Mouse (Mus musculus) forebrain, embryonic 13.5 days (tissue): ENCODE measurements at regions not wholly inside any gene's neighbourhood (a gene's known extent, or its start where the extent isn't known, plus 50 kb on each side); places are given as distances from the start of the nearest gene placed in this dataset.

Source experiments
- ATAC-seq: fragments of 200-750 bp; cut with Nextera tagmentation; 2 replicates; pipeline ENCODE4 v1.8.0; 2017
- H3K27ac ChIP-seq: fragments of 300-500 bp; sonication (generic); 2 replicates; pipeline ENCODE4 v1.5.1; 2015; ENCODE audit warnings: inconsistent platforms, mild to moderate bottlenecking, moderate library complexity
- H3K27me3 ChIP-seq: fragments of 300-500 bp; sonication (generic); 2 replicates; pipeline ENCODE4 v1.6.1; 2015; ENCODE audit warnings: mild to moderate bottlenecking, inconsistent platforms
- H3K36me3 ChIP-seq: fragments of 300-500 bp; sonication (generic); 2 replicates; pipeline ENCODE4 v1.6.1; 2015; ENCODE audit warnings: mild to moderate bottlenecking, inconsistent platforms; ENCODE audit not compliant: poor library complexity, severe bottlenecking
- H3K4me1 ChIP-seq: fragments of 300-500 bp; sonication (generic); 2 replicates; pipeline ENCODE4 v1.6.1; 2015; ENCODE audit warnings: inconsistent platforms
- H3K4me2 ChIP-seq: fragments of 300-500 bp; sonication (generic); 2 replicates; pipeline ENCODE4 v1.6.1; 2015; ENCODE audit warnings: inconsistent platforms, mild to moderate bottlenecking, moderate library complexity
- H3K4me3 ChIP-seq: fragments of 300-500 bp; sonication (generic); 2 replicates; pipeline ENCODE4 v1.5.1; 2015; ENCODE audit warnings: mild to moderate bottlenecking, inconsistent platforms
- H3K9ac ChIP-seq: fragments of 300-500 bp; sonication (generic); 2 replicates; pipeline ENCODE4 v1.6.1; 2015; ENCODE audit warnings: mild to moderate bottlenecking, inconsistent platforms
- H3K9me3 ChIP-seq: fragments of 300-500 bp; sonication (generic); replicated peaks from 2 replicates; pipeline ENCODE4 v1.6.1; 2016; ENCODE audit warnings: inconsistent platforms
- WGBS: fragments of 180-500 bp; shearing (Covaris S2); methylation state at CpG from one replicate; pipeline ENCODE4 v1.1.7; 2015; 5-methylcytosine and 5-hydroxymethylcytosine counted together

DNA sequence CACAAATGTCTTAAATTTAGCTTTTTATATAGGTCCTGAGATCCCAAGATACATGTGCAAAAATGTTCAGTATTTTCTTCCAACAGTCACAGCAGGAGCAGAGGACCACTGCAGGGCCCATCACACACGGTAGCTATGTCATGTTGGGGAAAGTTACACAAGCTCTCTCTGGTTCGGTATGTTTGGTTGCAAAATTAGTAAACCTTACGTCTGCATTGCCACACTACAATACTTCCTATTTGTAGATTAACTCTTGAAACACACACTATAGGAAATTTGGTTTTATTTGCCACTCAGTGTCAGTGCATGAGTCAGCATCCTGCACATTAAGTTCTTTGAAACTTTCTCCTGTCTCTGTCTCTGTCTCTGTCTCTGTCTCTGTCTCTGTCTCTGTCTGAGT lies 82.0 kb downstream of the Cth start:
- no peak overlapping the region for H3K9ac ChIP-seq

DNA sequence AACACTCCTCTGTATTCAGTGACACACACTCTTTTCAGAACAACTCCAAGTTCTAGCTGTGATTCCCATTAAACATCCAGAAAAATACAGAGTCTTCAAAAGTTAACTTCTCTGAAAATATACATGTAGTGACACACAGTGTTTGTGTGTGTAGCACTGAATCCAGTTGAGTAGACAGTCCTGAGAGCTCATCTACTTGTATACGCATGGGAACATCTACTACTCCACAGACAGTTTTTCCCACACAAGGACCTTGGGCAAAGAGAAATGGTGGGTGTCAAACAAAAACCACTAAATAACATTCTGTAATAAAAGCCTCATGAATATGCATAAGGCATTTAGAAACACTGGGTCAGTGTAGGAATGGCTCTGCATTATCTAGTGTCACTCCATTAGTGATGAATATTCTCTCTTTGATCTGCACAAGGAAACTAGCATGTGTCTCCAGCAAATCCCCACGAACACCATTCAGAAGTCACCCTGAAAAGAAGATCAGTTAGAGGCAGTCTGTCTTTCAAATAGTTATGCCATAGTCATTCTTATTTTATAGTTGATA lies 83.6 kb downstream of the Cth start:
- ATAC-seq: peak; percentile 58; the same call in 1 of the 2 replicates
- no peak overlapping the region for H3K4me3 ChIP-seq
- 21% methylated on average over 2 of the region's 2 CpGs for WGBS

More for the DNA sequence above, 82.0 kb downstream of the Cth start:
- ATAC-seq: no peak
- Histone ChIP-seq H3K27ac (no peak overlapping the region), H3K4me1 (peaks cover 7% of the 10 kb centered on the region), H3K4me2 (no peak overlapping the region), H3K4me3 (no peak overlapping the region), H3K36me3 (no peaks in the 10 kb centered on the region), H3K9me3 (no peaks in the 10 kb centered on the region), H3K27me3 (no peaks in the 10 kb centered on the region)
- WGBS: 88% methylated on average over 3 of the region's 3 CpGs

DNA sequence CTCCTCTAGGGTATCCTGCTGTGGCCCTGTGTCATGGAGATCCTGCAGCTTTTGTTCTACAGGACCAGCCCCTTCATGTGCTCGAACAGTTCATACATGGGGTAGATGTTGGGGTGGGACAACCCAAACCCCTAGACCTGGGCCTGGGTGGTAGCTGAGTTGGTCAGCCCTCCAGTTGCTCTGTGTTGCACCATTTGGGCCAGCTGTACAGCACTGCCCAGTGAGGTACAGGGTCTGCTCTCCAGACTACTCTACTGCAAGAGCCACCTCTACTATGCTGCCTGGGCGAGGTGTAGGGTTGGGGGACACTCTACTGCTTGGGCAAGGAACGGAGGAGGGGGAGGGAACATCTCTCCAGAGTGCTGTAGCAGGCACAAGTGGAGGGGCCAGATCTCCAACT lies 120.6 kb downstream of the Cth start:
- 71% methylated on average over 3 of the region's 3 CpGs for WGBS
- H3K4me1 ChIP-seq: no peaks in the 10 kb centered on the region
- H3K27ac ChIP-seq: no peak overlapping the region
- H3K9ac ChIP-seq: no peak overlapping the region
- H3K4me2 ChIP-seq: no peak overlapping the region
- H3K27me3 ChIP-seq: no peaks in the 10 kb centered on the region
- no peaks in the 10 kb centered on the region for H3K9me3 ChIP-seq
- ATAC-seq: no peak
- no peaks in the 10 kb centered on the region for H3K36me3 ChIP-seq
- no peak overlapping the region for H3K4me3 ChIP-seq

More for the DNA sequence above, 83.6 kb downstream of the Cth start:
- Histone ChIP-seq H3K9ac (no peak overlapping the region), H3K27me3 (no peaks in the 10 kb centered on the region), H3K36me3 (no peaks in the 10 kb centered on the region), H3K4me1 (peaks cover 7% of the 10 kb centered on the region), H3K27ac (no peak overlapping the region), H3K9me3 (no peaks in the 10 kb centered on the region), H3K4me2 (no peak overlapping the region)

DNA sequence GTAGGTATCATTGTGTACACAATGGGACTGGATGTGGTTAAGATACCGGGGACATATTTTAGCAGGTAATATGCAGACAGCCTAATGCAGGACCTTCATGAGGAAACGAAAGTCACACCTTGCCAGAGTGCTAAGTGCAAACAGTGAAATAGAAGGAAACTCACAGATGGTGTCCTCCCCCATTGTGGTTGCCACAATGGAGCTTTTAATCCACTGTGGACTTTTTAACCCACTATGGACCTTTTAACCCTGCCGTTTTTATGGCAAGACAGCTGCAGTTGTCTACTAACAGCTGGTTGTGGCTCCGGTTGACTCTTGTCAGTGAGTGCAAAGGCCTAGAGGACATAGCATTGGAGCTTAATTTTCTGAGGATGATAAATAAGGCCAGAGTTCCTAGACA lies 121.5 kb downstream of the Cth start:
- Histone ChIP-seq H3K9me3 (no peaks in the 10 kb centered on the region), H3K27ac (no peak overlapping the region), H3K4me2 (no peak overlapping the region), H3K4me1 (no peaks in the 10 kb centered on the region), H3K36me3 (no peaks in the 10 kb centered on the region), H3K9ac (no peak overlapping the region), H3K4me3 (no peak overlapping the region), H3K27me3 (no peaks in the 10 kb centered on the region)
- WGBS: 79% methylated on average over 4 of the region's 4 CpGs
- ATAC-seq: no peak

DNA sequence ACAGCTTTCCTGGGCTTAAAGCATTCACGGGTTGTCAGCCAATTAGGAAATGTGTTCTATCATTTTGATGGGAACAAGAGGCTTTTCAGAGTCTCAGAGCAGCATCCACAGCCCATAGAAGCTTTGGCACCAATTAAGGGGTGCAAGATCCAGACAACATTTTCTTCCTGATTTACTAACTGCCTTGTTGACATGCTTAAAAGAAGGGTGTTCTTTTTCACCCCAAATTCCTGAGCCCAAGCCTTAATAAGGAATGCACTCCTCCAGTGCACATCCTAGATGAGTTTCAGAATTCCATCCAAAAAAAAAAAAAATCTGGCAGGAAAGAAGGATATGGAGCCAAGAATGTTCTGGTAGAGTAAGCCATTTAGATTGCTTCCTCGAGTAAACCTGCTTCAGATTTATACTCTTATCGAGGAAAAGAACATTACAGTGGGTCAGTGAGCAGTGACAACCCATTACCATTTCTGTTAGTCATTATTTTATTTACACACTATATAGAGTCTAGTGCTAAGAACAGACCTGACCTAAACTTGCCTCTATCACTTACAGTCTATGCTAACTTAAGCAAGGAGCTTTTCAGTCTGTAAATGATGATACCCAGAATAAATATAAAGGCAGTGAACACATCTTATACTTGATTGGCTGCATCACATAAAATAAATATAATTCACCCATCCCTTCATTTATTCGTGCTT lies 137.2 kb downstream of the Cth start:
- H3K4me2 ChIP-seq: no peak overlapping the region
- no peak overlapping the region for H3K9ac ChIP-seq
- H3K9me3 ChIP-seq: no peaks in the 10 kb centered on the region
- no peaks in the 10 kb centered on the region for H3K27me3 ChIP-seq
- no peak overlapping the region for H3K4me3 ChIP-seq
- H3K36me3 ChIP-seq: no peaks in the 10 kb centered on the region
- H3K4me1 ChIP-seq: 0 out of 2 replicates have a peak, but pooled peaks cover 3% of the 10 kb centered on the region
- WGBS: 48% methylated on average over 4 of the region's 4 CpGs
- peak; percentile 65 for ATAC-seq
- H3K27ac ChIP-seq: no peak overlapping the region

DNA sequence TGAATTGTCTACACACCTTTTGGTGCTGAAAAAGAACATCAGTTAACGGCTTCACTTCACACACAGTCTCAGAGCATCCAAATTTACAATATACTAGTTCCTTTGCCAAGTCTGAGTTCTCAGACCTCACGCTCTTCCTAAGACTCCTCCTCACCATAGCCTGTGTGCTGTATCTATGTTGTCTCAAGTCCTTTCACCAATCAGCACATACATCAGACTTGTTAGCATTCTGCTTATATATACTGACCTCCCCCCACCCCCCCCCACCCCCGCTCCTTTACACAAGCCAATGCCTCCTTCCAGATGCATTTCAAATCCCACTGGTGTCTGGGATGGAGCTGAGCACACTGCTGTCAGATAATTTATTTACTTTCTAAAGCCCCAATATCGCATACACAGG lies 143.8 kb downstream of the Cth start:
- ATAC-seq: no peak
- Histone ChIP-seq H3K4me1 (no peaks in the 10 kb centered on the region), H3K4me3 (no peak overlapping the region), H3K27me3 (no peaks in the 10 kb centered on the region), H3K36me3 (no peaks in the 10 kb centered on the region), H3K27ac (no peak overlapping the region), H3K9ac (no peak overlapping the region), H3K9me3 (no peaks in the 10 kb centered on the region), H3K4me2 (no peak overlapping the region)
- WGBS: 84% methylated on average over 4 of the region's 4 CpGs

DNA sequence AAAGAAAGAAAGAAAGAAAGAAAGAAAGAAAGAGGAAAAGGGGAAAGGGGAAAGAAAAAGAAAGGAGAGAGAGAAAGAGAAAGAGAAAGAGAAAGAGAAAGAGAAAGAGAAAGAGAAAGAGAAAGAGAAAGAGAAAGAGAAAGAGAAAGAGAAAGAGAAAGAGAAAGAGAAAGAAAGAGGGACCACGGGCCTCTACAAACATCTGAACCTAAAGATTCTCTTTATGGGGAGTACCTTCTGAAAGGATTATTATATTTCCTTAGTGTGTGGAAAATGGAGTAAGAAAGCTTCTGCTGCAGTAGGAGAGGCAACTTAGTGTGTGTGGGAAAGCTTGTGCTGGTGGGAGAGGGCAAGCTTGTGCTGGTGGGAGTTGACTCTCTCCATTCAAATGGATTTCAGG lies 147.1 kb downstream of the Cth start:
- 77% methylated on average over 1 of the region's 1 CpGs for WGBS
- no peak overlapping the region for H3K4me2 ChIP-seq

DNA sequence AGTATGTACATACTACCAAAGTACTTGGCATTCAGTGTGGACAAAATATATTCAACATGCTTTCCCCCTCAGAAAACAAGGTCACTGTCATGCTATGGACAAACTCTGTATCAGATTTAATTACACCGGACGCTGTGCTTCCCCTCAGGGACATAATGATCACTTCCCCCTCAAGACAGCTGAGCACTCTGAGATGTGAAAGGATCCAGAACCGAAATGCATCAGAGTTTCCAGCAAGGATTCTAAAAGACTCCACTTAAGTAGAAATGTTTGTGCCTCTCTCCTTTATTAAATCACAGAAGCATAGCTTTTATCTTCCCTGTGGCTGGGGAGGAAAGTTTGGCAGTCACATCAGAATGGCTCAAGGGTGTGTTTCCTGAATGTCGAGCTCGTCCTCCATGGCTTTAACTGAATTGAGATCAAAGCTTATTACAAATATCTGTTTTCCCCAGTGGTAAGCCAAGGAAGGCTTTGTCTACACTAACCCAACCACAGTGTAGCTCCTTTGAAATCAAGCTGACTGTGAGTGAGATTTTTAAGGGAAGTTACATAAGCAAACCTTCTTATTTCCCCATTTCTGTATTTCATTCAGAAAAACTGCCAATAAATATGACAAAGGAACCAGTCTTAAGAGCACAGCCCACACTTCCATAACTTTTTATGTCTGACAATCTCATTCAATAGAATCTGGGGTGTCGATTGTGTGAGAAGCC lies 161.2 kb downstream of the Cth start:
- Histone ChIP-seq H3K4me1 (no peaks in the 10 kb centered on the region), H3K4me2 (no peak overlapping the region), H3K9me3 (no peaks in the 10 kb centered on the region), H3K4me3 (no peak overlapping the region), H3K27me3 (no peaks in the 10 kb centered on the region), H3K9ac (no peak overlapping the region), H3K36me3 (no peaks in the 10 kb centered on the region), H3K27ac (no peak overlapping the region)
- WGBS: 59% methylated on average over 6 of the region's 6 CpGs
- no peak for ATAC-seq

More for the DNA sequence above, 147.1 kb downstream of the Cth start:
- no peak for ATAC-seq
- Histone ChIP-seq H3K9ac (no peak overlapping the region), H3K36me3 (no peaks in the 10 kb centered on the region), H3K4me3 (no peak overlapping the region), H3K4me1 (no peaks in the 10 kb centered on the region), H3K27ac (no peak overlapping the region), H3K9me3 (no peaks in the 10 kb centered on the region), H3K27me3 (no peaks in the 10 kb centered on the region)

DNA sequence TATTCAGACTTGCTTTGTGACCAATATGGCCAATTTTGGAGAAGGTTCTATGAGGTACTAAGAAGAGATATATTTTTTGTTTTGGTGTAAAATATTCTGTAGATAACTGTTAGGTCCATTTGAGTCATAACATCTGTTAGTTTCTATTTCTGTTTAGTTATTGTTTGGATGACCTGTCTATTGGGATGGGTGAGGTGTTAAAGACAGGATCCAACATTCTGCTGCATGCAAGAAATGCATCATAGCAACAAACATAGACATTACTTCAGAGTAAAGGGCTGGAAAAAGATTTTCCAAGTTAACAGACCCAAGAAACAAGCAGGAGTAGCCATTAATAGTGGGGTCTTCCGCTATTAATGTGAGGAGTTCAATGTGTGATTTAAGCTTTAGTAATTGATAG lies 165.0 kb downstream of the Cth start:
- Histone ChIP-seq H3K4me1 (no peaks in the 10 kb centered on the region), H3K4me2 (no peak overlapping the region), H3K9ac (no peak overlapping the region), H3K27me3 (no peaks in the 10 kb centered on the region), H3K9me3 (no peaks in the 10 kb centered on the region), H3K4me3 (no peak overlapping the region), H3K27ac (no peak overlapping the region), H3K36me3 (no peaks in the 10 kb centered on the region)
- no peak for ATAC-seq
- WGBS: 100% methylated on average over 1 of the region's 1 CpGs

DNA sequence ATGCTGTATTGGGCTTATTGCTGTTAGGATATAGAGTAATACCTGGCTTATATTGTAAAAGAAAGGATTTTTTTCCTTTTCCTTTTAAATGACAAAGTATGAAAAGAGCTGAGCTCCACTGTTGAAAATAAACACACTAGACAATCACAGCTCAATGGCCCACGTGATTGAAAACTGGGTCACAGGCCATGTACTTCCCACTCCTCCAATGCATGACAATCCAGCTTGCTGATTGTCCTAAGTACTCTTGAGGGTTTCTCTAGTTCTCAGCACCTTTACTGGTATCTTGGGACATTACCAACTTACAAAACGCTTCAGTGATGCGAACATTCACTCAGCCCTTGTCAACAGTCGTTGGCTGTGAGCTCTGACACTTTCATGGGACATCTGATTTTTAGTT lies 170.1 kb downstream of the Cth start:
- H3K9me3 ChIP-seq: no peaks in the 10 kb centered on the region
- 80% methylated on average over 4 of the region's 4 CpGs for WGBS
- no peak for ATAC-seq

DNA sequence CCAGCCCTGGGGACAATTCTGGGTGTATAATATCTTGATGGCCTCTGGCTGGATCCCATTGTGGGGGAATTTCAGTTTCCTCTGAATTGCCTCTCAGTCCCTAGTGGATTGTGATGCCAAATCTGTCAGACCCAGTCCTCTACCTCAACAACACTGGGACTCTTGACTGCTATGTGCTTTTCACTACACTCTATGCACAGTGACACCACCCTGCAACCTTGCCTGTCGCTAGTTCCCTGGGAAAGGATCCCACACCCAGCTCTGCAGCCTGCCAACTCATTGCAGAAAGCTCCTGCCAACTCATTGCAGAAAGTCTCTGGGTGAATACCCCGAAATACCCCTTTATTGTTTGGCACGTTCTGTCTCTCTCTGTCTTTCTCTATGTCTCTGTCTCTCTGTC lies 174.6 kb downstream of the Cth start:
- no peaks in the 10 kb centered on the region for H3K9me3 ChIP-seq
- no peak overlapping the region for H3K27ac ChIP-seq
- H3K4me3 ChIP-seq: no peak overlapping the region
- no peaks in the 10 kb centered on the region for H3K36me3 ChIP-seq
- H3K27me3 ChIP-seq: no peaks in the 10 kb centered on the region
- H3K9ac ChIP-seq: no peak overlapping the region
- H3K4me2 ChIP-seq: no peak overlapping the region
- 0 out of 2 replicates have a peak, but pooled peaks have one; percentile 41 for ATAC-seq
- WGBS: 80% methylated on average over 3 of the region's 3 CpGs
- H3K4me1 ChIP-seq: no peaks in the 10 kb centered on the region

More for the DNA sequence above, 170.1 kb downstream of the Cth start:
- no peaks in the 10 kb centered on the region for H3K36me3 ChIP-seq
- no peak overlapping the region for H3K27ac ChIP-seq
- H3K4me3 ChIP-seq: no peak overlapping the region
- H3K4me2 ChIP-seq: no peak overlapping the region
- H3K27me3 ChIP-seq: no peaks in the 10 kb centered on the region
- no peak overlapping the region for H3K9ac ChIP-seq
- H3K4me1 ChIP-seq: no peaks in the 10 kb centered on the region

DNA sequence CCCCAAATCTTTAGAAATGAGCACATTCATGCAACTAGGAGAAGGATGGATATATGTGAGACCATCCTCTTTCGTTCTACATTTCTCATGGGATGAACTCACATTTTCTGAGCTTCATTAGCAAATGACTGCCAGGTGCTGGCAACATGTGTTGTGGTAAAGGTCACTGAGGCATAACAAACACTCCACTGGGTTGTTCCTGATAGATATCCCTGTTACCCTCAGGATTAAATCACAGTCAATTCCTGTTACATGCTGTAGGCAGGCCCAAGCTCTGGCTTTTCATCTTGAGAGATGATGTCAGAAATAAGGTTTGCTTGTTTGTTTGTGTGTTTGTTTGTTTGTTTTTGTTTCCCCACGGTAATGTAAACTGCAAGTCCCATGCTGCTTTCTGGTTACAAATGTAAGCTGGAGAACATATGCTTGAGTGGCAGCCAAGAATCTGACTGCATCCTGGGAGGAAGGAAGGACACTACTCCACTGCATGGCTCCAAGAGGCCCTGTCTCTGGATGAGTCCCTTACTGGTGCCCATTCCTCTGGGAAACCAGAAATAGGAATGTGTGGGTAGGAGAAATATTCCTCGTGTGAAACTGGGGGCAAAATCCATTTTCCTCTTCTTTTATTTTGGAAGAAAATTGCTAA lies 176.4 kb downstream of the Cth start:
- H3K36me3 ChIP-seq: no peaks in the 10 kb centered on the region
- H3K9ac ChIP-seq: no peak overlapping the region
- no peak overlapping the region for H3K4me3 ChIP-seq
- H3K27ac ChIP-seq: no peak overlapping the region
- H3K27me3 ChIP-seq: no peaks in the 10 kb centered on the region
- WGBS: 75% methylated on average over 3 of the region's 3 CpGs
- no peak overlapping the region for H3K4me2 ChIP-seq
- no peaks in the 10 kb centered on the region for H3K9me3 ChIP-seq
- H3K4me1 ChIP-seq: no peaks in the 10 kb centered on the region
- no peak for ATAC-seq
